Mouse (Mus musculus) megakaryocyte, embryonic 14.5 days (primary cell): Measurements from ENCODE around the gene Slc35b2. TPM values are rescaled to one million over a fixed set of nuclear protein-coding genes. Genes with fewer than 3 reads are reported as not detected.

Experiments used
- H3K27me3 ChIP-seq: replicated peaks from 2 replicates; pipeline ENCODE3; 2012; ENCODE audit warnings: inconsistent platforms
- H3K36me3 ChIP-seq: replicated peaks from 2 replicates; pipeline ENCODE3; 2012; ENCODE audit warnings: low read length, inconsistent platforms, mixed read lengths
- H3K4me1 ChIP-seq: 2 replicates; pipeline ENCODE4 v1.6.1; 2012; ENCODE audit warnings: inconsistent platforms
- H3K4me3 ChIP-seq: replicated peaks from 2 replicates; pipeline ENCODE3; 2012; ENCODE audit warnings: moderate library complexity, mild to moderate bottlenecking, inconsistent platforms
- H3K9me3 ChIP-seq: 2 replicates; pipeline ENCODE4 v1.6.1; 2012; ENCODE audit warnings: inconsistent platforms
- FLI1 ChIP-seq: IDR thresholded peaks from 2 replicates; pipeline ENCODE4 v1.6.1; 2012; ENCODE audit warnings: low read length, inconsistent platforms, mixed read lengths
- GATA1 ChIP-seq: IDR thresholded peaks from 3 replicates; pipeline ENCODE4 v1.6.1; 2012; ENCODE audit warnings: mixed read lengths, low read length, inconsistent platforms, borderline replicate concordance
- polyA plus RNA-seq: library from polyadenylated mRNA; stranded (reverse); fragments of >175 nt; gene quantifications from 2 replicates; pipeline ENCODE4 v1.2.3, GENCODE M21; 2012; ENCODE audit warnings: low replicate concordance; ENCODE audit not compliant: insufficient read depth

The Slc35b2 gene
- polyA plus RNA-seq, 1 experiment = 30.6 TPM

GRCm38 (mm10) chr17:45551249-45551796 lies 12.4 kb upstream of the Slc35b2 start:
- H3K9me3 ChIP-seq = no peaks in the 10 kb centered on the region
- H3K4me1 ChIP-seq = peaks cover 87% of the 10 kb centered on the region
- no peaks in the 10 kb centered on the region for H3K36me3 ChIP-seq
- TF ChIP-seq GATA1 = no peak
- TF ChIP-seq FLI1 = no peak
- no peak overlapping the region for H3K4me3 ChIP-seq
- H3K27me3 ChIP-seq = peaks cover 50% of the 10 kb centered on the region

- peak overlapping the region; percentile 80 for H3K4me3 ChIP-seq
- no peaks in the 10 kb centered on the region for H3K9me3 ChIP-seq
- H3K36me3 ChIP-seq = no peaks in the 10 kb centered on the region
- H3K27me3 ChIP-seq = peaks cover 44% of the 10 kb centered on the region
- TF ChIP-seq GATA1 = no peak; the same call in 2 of the 3 replicates
- TF ChIP-seq FLI1 = no peak
- peaks cover 89% of the 10 kb centered on the region for H3K4me1 ChIP-seq
Measured at GRCm38 (mm10) chr17:45551816-45552451, 11.7 kb upstream of the Slc35b2 start.

- H3K9me3 ChIP-seq = no peaks in the 10 kb centered on the region
- H3K4me1 ChIP-seq = peaks cover 97% of the 10 kb centered on the region
- no peak for TF ChIP-seq GATA1
- TF ChIP-seq FLI1 = no peak
- peaks cover 3% of the 10 kb centered on the region for H3K36me3 ChIP-seq
- H3K27me3 ChIP-seq = peaks cover 43% of the 10 kb centered on the region
- peak overlapping the region; percentile 1 for H3K4me3 ChIP-seq
Measured at GRCm38 (mm10) chr17:45553065-45553464, 10.6 kb upstream of the Slc35b2 start.

- peak overlapping the region; percentile 46 for H3K4me3 ChIP-seq
- H3K4me1 ChIP-seq = peaks cover 96% of the 10 kb centered on the region
- TF ChIP-seq FLI1 = no peak
- TF ChIP-seq GATA1 = no peak
- H3K36me3 ChIP-seq = peaks cover 16% of the 10 kb centered on the region
- peaks cover 38% of the 10 kb centered on the region for H3K27me3 ChIP-seq
- no peaks in the 10 kb centered on the region for H3K9me3 ChIP-seq
Measured at GRCm38 (mm10) chr17:45554420-45554819, 9.3 kb upstream of the Slc35b2 start.

GRCm38 (mm10) chr17:45555452-45556106 lies 8.1 kb upstream of the Slc35b2 start, which contains the start of gene Nfkbie:
Gene Nfkbie, plus strand, starts transcription at chr17:45555703.
- H3K9me3 ChIP-seq = no peaks in the 10 kb centered on the region
- TF ChIP-seq FLI1 = no peak
- no peak for TF ChIP-seq GATA1
- H3K27me3 ChIP-seq = peaks cover 35% of the 10 kb centered on the region
- H3K4me1 ChIP-seq = peaks cover 89% of the 10 kb centered on the region
- H3K36me3 ChIP-seq = peaks cover 26% of the 10 kb centered on the region
- H3K4me3 ChIP-seq = peak within 1 kb of the TSS; percentile 96

- Histone ChIP-seq H3K27me3 (peaks cover 30% of the 10 kb centered on the region), H3K4me3 (peak overlapping the region; percentile 96), H3K36me3 (peaks cover 30% of the 10 kb centered on the region), H3K9me3 (no peaks in the 10 kb centered on the region), H3K4me1 (peaks cover 83% of the 10 kb centered on the region)
- TF ChIP-seq FLI1 (no peak), GATA1 (no peak)
Measured at GRCm38 (mm10) chr17:45556107-45556489, 7.6 kb upstream of the Slc35b2 start.

GRCm38 (mm10) chr17:45556514-45557245 lies 7.0 kb upstream of the Slc35b2 start:
- Histone ChIP-seq H3K4me3 (peak overlapping the region; percentile 96), H3K36me3 (peaks cover 33% of the 10 kb centered on the region), H3K4me1 (peaks cover 78% of the 10 kb centered on the region), H3K27me3 (peaks cover 27% of the 10 kb centered on the region), H3K9me3 (no peaks in the 10 kb centered on the region)
- no peak for TF ChIP-seq GATA1
- TF ChIP-seq FLI1 = no peak

- peaks cover 40% of the 10 kb centered on the region for H3K36me3 ChIP-seq
- peaks cover 71% of the 10 kb centered on the region for H3K4me1 ChIP-seq
- peak overlapping the region; percentile 96 for H3K4me3 ChIP-seq
- no peaks in the 10 kb centered on the region for H3K9me3 ChIP-seq
- H3K27me3 ChIP-seq = peaks cover 27% of the 10 kb centered on the region
- TF ChIP-seq FLI1 (no peak), GATA1 (no peak)
Measured at GRCm38 (mm10) chr17:45557246-45557824, 6.3 kb upstream of the Slc35b2 start.
